Mouse (Mus musculus) frontal cortex, adult (tissue): ENCODE data around the gene Mup18.
"Not testable (repeated sequence)": the region's sequence is repeated elsewhere in the genome, so short reads cannot be mapped to it uniquely, and the experiment has no call there.

Source experiments
- ATAC-seq: cut with Nextera tagmentation; 2 replicates; pipeline ENCODE4 v1.9.2; 2017; ENCODE audit warnings: mild to moderate bottlenecking, moderate library complexity, mixed read lengths; ENCODE audit not compliant: low TSS enrichment

Mup18 gene

GRCm38 (mm10) chr4:61674036-61674435 lies at the start of gene Mup18:
Gene Mup18 (minus strand): TSS chr4:61674136.
- not testable (repeated sequence) for ATAC-seq

GRCm38 (mm10) chr4:61714296-61714695 lies 40.4 kb upstream of the Mup18 start:
- not testable (repeated sequence) for ATAC-seq
